Mouse (Mus musculus): ENCODE measurements around the gene Hoxc8.

- no peak for TF ChIP-seq CTCF (IDR thresholded peaks at IDR 0.05; ENCODE audit: extremely low read depth, insufficient read depth, insufficient read length, insufficient replicate concordance)
- no peak for TF ChIP-seq POLR2A (IDR thresholded peaks at IDR 0.05; ENCODE audit: low read depth, low read length)
Measured at GRCm38 (mm10) chr15:103000501-103000901, 10.1 kb downstream of the Hoxc8 start.

Measured in spleen, adult 2 months (tissue).